Mouse (Mus musculus): ENCODE measurements around the gene Pus7l.

DNA sequence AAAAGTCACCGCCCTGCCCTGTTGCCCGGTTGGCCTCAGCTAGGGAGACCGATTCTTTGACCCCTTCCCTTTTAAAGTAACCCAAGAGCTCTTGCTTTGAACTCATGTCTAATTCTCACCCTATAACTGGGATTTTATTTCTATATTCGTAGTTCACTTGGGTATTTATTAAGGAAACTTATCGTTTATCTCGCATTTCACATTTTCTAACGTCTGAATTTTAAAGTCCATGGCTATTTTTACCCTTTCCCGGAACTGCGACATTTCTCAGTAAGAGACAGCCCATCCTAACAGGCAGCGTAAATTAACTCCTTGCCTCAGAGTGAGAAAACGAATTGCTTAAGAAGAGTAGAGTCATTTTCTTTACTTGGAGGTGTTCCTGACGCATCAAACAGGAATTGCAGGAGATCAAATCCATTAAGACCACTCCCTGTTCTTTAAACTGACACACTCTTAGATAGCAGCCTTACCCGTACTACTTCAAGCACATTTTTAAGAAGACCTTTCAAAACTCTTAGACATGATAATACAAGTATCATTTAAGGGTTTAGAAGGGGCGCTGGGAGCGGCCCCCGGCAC is 25.3 kb downstream of the Pus7l start:
- TF ChIP-seq CTCF (IDR thresholded peaks at IDR 0.05) (no peak), EP300 (IDR thresholded peaks at IDR 0.05) (no peak)
